Mouse (Mus musculus) bone marrow, adult 2 months (tissue): ENCODE data around the gene Sprn. TPM values are rescaled to one million over a fixed set of nuclear protein-coding genes. Genes with fewer than 3 reads are reported as not detected.
A peak's percentile ranks its signal among the peaks of the same experiment; 100 is the strongest.

ENCODE experiments used
- H3K27ac ChIP-seq: fragments of 200-500 bp; 2 replicates; pipeline ENCODE4 v1.5.1; 2012; ENCODE audit warnings: low read depth, mild to moderate bottlenecking, control low read depth, inconsistent platforms, low read length; ENCODE audit not compliant: control insufficient read depth, poor library complexity, insufficient read depth
- H3K4me1 ChIP-seq: fragments of 200-500 bp; 2 replicates; pipeline ENCODE4 v1.6.1; 2011; ENCODE audit warnings: low read length; ENCODE audit not compliant: control insufficient read depth, insufficient read depth
- H3K4me3 ChIP-seq: fragments of 200-500 bp; replicated peaks from 2 replicates; pipeline ENCODE3; 2011; ENCODE audit warnings: mild to moderate bottlenecking, low read depth, low read length, control low read depth; ENCODE audit not compliant: control insufficient read depth
- CTCF ChIP-seq: fragments of 200-500 bp; IDR thresholded peaks from 2 replicates; pipeline ENCODE4 v1.5.1; 2011; ENCODE audit warnings: low read length, control low read depth; ENCODE audit not compliant: control insufficient read depth, insufficient read depth
- POLR2A ChIP-seq: fragments of 200-500 bp; IDR thresholded peaks from 2 replicates; pipeline ENCODE4 v1.6.1; 2011; ENCODE audit warnings: low read depth, mild to moderate bottlenecking, control low read depth, low read length, borderline replicate concordance; ENCODE audit not compliant: control insufficient read depth
- WGBS: fragments of 180-500 bp; shearing (Covaris S2); methylation state at CpG from one replicate; pipeline ENCODE4 v1.1.7; 2018; 5-methylcytosine and 5-hydroxymethylcytosine counted together
- polyA plus RNA-seq: library from polyadenylated mRNA; stranded (reverse); fragments of >200 nt; gene quantifications from 2 replicates; pipeline ENCODE4 v1.2.4, GENCODE M21; 2011; ENCODE audit warnings: low replicate concordance; ENCODE audit not compliant: missing spikeins, insufficient read depth, insufficient read length

Sprn gene
- polyA plus RNA-seq, 1 experiment = not detected

- Histone ChIP-seq H3K27ac (no peak overlapping the region), H3K4me3 (no peak overlapping the region), H3K4me1 (no peaks in the 10 kb centered on the region)
- 76% methylated on average over 7 of the region's 7 CpGs for WGBS
- TF ChIP-seq CTCF = no peak
These were observed 33.2 kb upstream of the Sprn start for GRCm38 (mm10) chr7:140187721-140188390.

- H3K4me3 ChIP-seq = no peak overlapping the region
- TF ChIP-seq CTCF (peak; percentile 35; the same call in 1 of the 2 replicates), POLR2A (no peak)
- 59% methylated on average over 18 of the region's 18 CpGs for WGBS
- H3K4me1 ChIP-seq = no peaks in the 10 kb centered on the region
- H3K27ac ChIP-seq = no peak overlapping the region
These were observed 32.3 kb upstream of the Sprn start for GRCm38 (mm10) chr7:140186646-140187620.

- TF ChIP-seq CTCF (no peak), POLR2A (no peak)
- no peak overlapping the region for H3K27ac ChIP-seq
- 77% methylated on average over 4 of the region's 4 CpGs for WGBS
- H3K4me3 ChIP-seq = no peak overlapping the region
- no peaks in the 10 kb centered on the region for H3K4me1 ChIP-seq
These were observed 29.5 kb upstream of the Sprn start for GRCm38 (mm10) chr7:140184206-140184605.

GRCm38 (mm10) chr7:140180692-140181091 lies 26.0 kb upstream of the Sprn start:
- no peak overlapping the region for H3K27ac ChIP-seq
- H3K4me1 ChIP-seq = no peaks in the 10 kb centered on the region
- TF ChIP-seq CTCF = no peak
- TF ChIP-seq POLR2A = no peak
- WGBS = 42% methylated on average over 2 of the region's 2 CpGs
- no peak overlapping the region for H3K4me3 ChIP-seq

- TF ChIP-seq POLR2A (no peak), CTCF (no peak)
- H3K4me3 ChIP-seq = no peak overlapping the region
- H3K4me1 ChIP-seq = no peaks in the 10 kb centered on the region
- WGBS = 78% methylated on average over 2 of the region's 2 CpGs
- H3K27ac ChIP-seq = no peak overlapping the region
These were observed 24.5 kb upstream of the Sprn start for GRCm38 (mm10) chr7:140179176-140179575.

- Histone ChIP-seq H3K27ac (no peak within 1 kb of the TSS), H3K4me1 (no peaks in the 10 kb centered on the region), H3K4me3 (no peak within 1 kb of the TSS)
- no peak for TF ChIP-seq CTCF
- TF ChIP-seq POLR2A = no peak
- WGBS = 19% methylated on average over 1 of the region's 1 CpGs
These were observed 18.3 kb upstream of the Sprn start, which contains the start of gene Olfr523 for GRCm38 (mm10) chr7:140172936-140173335. TSS of gene Olfr523 (plus strand) at chr7:140173217.

GRCm38 (mm10) chr7:140170863-140171262 lies 16.2 kb upstream of the Sprn start:
- no peak overlapping the region for H3K4me3 ChIP-seq
- no peak for TF ChIP-seq POLR2A
- TF ChIP-seq CTCF = no peak
- H3K27ac ChIP-seq = no peak overlapping the region
- 85% methylated on average over 3 of the region's 3 CpGs for WGBS
- H3K4me1 ChIP-seq = no peaks in the 10 kb centered on the region

GRCm38 (mm10) chr7:140169386-140169785 lies 14.7 kb upstream of the Sprn start:
- no peak overlapping the region for H3K27ac ChIP-seq
- H3K4me3 ChIP-seq = no peak overlapping the region
- TF ChIP-seq CTCF (no peak), POLR2A (no peak)
- no peaks in the 10 kb centered on the region for H3K4me1 ChIP-seq
- WGBS = 71% methylated on average over 4 of the region's 4 CpGs
